Mouse (Mus musculus) MEL (cell line): ENCODE data around the gene Slc25a4.

Experiments
- CTCF ChIP-seq, 3 experiments: IDR thresholded peaks in 2 of 3; conservative IDR thresholded peaks in 1 of 3; 2 replicates each; pipeline ENCODE4 v1.5.1; 2011 to 2012; ENCODE audit warnings: low read length in 3 of 3, low read depth in 2 of 3, mild to moderate bottlenecking in 2 of 3, improper control_type of control experiment in 1 of 3, inconsistent platforms in 1 of 3, mixed read lengths in 1 of 3, moderate library complexity in 1 of 3; ENCODE audit not compliant: control insufficient read depth in 1 of 3, insufficient read depth in 1 of 3, poor library complexity in 1 of 3, severe bottlenecking in 1 of 3
- E2F4 ChIP-seq: IDR thresholded peaks from 2 replicates; pipeline ENCODE4 v1.6.1; 2011; ENCODE audit warnings: low read depth, low read length, improper control_type of control experiment, borderline replicate concordance
- POLR2A ChIP-seq, 2 experiments: IDR thresholded peaks; 2 replicates each; pipeline ENCODE4 v1.6.1; 2011 to 2012; ENCODE audit warnings: low read length in 2 of 2, mild to moderate bottlenecking in 2 of 2, control low read depth in 1 of 2, improper control_type of control experiment in 1 of 2, low read depth in 1 of 2, moderate library complexity in 1 of 2; ENCODE audit not compliant: control insufficient read depth in 1 of 2, insufficient read depth in 1 of 2, poor library complexity in 1 of 2
- ZKSCAN1 ChIP-seq: IDR thresholded peaks from 2 replicates; pipeline ENCODE4 v1.6.1; 2012; ENCODE audit warnings: low read depth, mild to moderate bottlenecking, inconsistent platforms, low read length, improper control_type of control experiment, moderate library complexity

DNA sequence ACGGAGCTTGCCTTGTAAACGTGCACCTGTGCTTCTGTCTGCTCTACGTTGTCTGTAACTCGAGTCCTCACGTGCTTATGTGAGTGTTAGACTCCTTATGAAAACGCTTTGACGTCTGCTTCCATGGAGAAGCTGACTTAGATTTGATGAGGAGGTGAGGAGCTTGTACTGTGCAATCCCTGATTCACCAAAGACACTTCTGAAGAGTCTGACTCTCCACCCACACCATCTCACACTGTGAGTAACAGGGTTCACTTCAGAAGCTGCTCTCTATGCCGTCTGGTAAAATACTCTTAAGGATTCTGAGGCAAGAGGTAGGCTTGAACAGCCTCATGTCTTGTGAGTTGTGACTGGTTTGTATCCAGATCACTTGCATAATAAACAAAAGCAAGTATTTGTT lies 18.0 kb downstream of the Slc25a4 start:
- no peak for TF ChIP-seq E2F4
- no peak for TF ChIP-seq CTCF (IDR thresholded peaks at IDR 0.05 in 2 of 3, conservative IDR thresholded peaks at IDR 0.05 in 1 of 3; ENCODE audit: control insufficient read depth in 1 of 3, insufficient read depth in 1 of 3, low read depth in 2 of 3, low read length in 3 of 3, poor library complexity in 1 of 3, severe bottlenecking in 1 of 3)
- TF ChIP-seq POLR2A (IDR thresholded peaks at IDR 0.05; ENCODE audit: control insufficient read depth in 1 of 2, insufficient read depth in 1 of 2, low read depth in 1 of 2, low read length in 2 of 2, poor library complexity in 1 of 2): no peak
- no peak for TF ChIP-seq ZKSCAN1
